Mouse (Mus musculus): ENCODE measurements around the gene Pold1. TPM values are rescaled to one million over a fixed set of nuclear protein-coding genes. Genes with fewer than 3 reads are reported as not detected.

The Pold1 gene
- polyA plus RNA-seq, 1 experiment from 2014 or later, result 74.7 TPM

DNA sequence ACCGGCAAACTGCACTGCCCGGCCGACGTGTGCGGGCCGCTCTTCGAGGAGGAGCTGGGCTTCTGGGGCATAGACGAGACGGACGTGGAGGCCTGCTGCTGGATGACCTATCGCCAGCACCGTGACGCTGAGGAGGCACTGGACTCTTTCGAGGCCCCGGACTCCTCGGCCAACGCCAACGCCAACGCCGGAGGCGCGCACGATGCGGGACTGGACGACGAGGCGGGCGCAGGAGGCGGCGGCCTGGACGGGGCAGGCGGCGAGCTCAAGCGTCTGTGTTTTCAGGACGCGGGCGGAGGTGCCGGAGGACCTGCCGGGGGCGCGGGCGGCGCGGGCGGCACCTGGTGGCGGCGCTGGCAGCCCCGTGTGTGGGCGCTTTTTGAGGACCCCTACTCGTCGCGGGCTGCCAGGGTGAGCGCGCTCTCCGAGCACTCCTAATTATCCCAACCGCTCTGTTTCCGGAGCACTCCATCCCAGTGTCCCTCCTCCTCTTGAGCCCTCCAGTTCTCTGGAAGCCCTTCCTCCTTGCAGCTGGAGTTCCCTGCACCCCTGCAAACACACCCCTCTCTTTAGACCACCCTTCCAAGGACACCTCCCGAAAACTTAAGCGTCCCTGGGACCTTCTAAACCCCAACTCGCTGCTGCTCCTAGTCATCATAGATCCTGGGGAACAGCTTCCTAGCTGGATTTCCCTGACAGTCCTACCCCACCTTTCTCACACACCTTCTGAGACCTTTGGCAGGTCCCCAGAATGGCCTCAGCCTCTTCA lies 42.9 kb upstream of the Pold1 start:
- H3K9me3 ChIP-seq (ENCODE audit: control insufficient read depth, low read length), result no peaks in the 10 kb centered on the region
- H3K27ac ChIP-seq (ENCODE audit: low read depth), result no peak overlapping the region
- peaks cover 69% of the 10 kb centered on the region for H3K27me3 ChIP-seq (replicated peaks; ENCODE audit: control insufficient read depth, insufficient read depth, low read length)
- peaks cover 15% of the 10 kb centered on the region for H3K4me1 ChIP-seq (replicated peaks; ENCODE audit: control insufficient read depth, insufficient read depth, low read length)
- peak overlapping the region; percentile 97 for H3K4me2 ChIP-seq (ENCODE audit: low read length)
- H3K4me3 ChIP-seq (ENCODE audit: low read depth, low read length), result peak overlapping the region; percentile 47
- no peak for DNase-seq (ENCODE audit: low spot score)
- under 1% methylated on average over 53 of the region's 60 CpGs for WGBS
- no peaks in the 10 kb centered on the region for H3K36me3 ChIP-seq (ENCODE audit: control insufficient read depth, insufficient read depth, low read length)
- no peak for ATAC-seq (replicated peaks; ENCODE audit: low FRiP score, low TSS enrichment, low read depth)
- peak overlapping the region; percentile 38 for H3K9ac ChIP-seq (ENCODE audit: low read length)

DNA sequence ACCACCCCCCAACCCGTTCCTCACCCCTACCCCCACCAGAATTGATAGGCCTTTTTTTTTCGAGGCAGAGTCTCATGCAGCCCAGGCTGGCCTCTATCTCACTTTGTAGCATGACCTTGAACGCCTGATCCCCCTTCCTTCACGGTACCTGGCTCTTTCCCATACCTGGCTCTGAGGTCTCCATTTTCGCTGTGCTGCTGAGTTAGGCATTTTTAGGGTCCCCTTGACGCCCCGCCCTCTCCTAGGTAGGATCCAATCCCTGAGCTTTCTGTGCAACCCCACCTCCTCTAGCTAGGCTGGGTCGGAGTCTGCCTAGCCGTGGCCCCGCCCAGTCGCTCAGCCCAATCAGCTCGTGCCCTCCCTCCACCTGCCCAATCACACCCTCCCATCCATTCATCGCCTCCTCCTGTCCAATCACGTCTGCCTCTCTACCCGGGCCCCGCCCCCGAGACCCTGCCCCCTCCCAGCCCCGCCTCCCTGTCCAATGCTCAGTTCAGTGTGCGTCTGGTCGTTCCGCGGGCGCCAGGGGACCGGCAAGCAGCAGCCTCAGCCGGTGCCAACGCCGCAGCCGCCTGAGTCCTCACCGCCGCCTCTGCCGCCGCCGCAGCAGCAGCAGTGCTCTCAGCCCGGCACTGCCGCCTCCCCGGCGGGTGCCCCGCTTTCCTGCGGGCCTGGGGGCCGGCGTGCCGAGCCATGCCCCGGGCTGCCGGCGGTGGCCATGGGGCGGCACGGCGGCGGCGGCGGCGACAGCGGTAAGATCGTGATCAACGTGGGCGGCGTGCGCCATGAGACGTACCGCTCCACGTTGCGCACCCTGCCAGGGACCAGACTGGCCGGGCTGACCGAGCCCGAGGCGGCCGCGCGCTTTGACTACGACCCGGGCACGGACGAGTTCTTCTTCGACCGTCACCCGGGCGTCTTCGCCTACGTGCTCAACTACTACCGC lies 42.0 kb upstream of the Pold1 start, which contains the start of gene Kcnc3:
Gene Kcnc3, plus strand, starts transcription at position 263 of the 946 bp plus-strand sequence.
- no peaks in the 10 kb centered on the region for H3K9me3 ChIP-seq (ENCODE audit: control insufficient read depth, low read length)
- H3K27ac ChIP-seq (ENCODE audit: low read depth), result no peak within 1 kb of the TSS
- whole genome bisulfite sequencing, result under 1% methylated on average over 79 of the region's 80 CpGs
- H3K36me3 ChIP-seq (ENCODE audit: control insufficient read depth, insufficient read depth, low read length), result no peaks in the 10 kb centered on the region
- peak within 1 kb of the TSS; percentile 47 for H3K4me3 ChIP-seq (ENCODE audit: low read depth, low read length)
- H3K4me2 ChIP-seq (ENCODE audit: low read length), result peak within 1 kb of the TSS; percentile 97
- H3K9ac ChIP-seq (ENCODE audit: low read length), result peak within 1 kb of the TSS; percentile 38
- peak; percentile 89 for ATAC-seq (replicated peaks; ENCODE audit: low FRiP score, low TSS enrichment, low read depth)
- peaks cover 78% of the 10 kb centered on the region for H3K27me3 ChIP-seq (replicated peaks; ENCODE audit: control insufficient read depth, insufficient read depth, low read length)
- peaks cover 15% of the 10 kb centered on the region for H3K4me1 ChIP-seq (replicated peaks; ENCODE audit: control insufficient read depth, insufficient read depth, low read length)
- DNase-seq (ENCODE audit: low spot score), result peak; percentile 92

- DNase-seq (ENCODE audit: low spot score), result no peak
- Histone ChIP-seq H3K9ac (ENCODE audit: low read length) (no peak overlapping the region), H3K36me3 (ENCODE audit: control insufficient read depth, insufficient read depth, low read length) (no peaks in the 10 kb centered on the region), H3K9me3 (ENCODE audit: control insufficient read depth, low read length) (no peaks in the 10 kb centered on the region), H3K27me3 (replicated peaks; ENCODE audit: control insufficient read depth, insufficient read depth, low read length) (peaks cover 85% of the 10 kb centered on the region), H3K4me3 (ENCODE audit: low read depth, low read length) (peak overlapping the region; percentile 47; the same call in 1 of the 2 replicates), H3K4me1 (replicated peaks; ENCODE audit: control insufficient read depth, insufficient read depth, low read length) (peaks cover 15% of the 10 kb centered on the region), H3K27ac (ENCODE audit: low read depth) (no peak overlapping the region), H3K4me2 (ENCODE audit: low read length) (peak overlapping the region; percentile 97)
- no peak for ATAC-seq (replicated peaks; ENCODE audit: low FRiP score, low TSS enrichment, low read depth)
- 6% methylated on average over 13 of the region's 13 CpGs for WGBS
These were observed 41.3 kb upstream of the Pold1 start for GRCm38 (mm10) chr7:44589946-44590345.

DNA sequence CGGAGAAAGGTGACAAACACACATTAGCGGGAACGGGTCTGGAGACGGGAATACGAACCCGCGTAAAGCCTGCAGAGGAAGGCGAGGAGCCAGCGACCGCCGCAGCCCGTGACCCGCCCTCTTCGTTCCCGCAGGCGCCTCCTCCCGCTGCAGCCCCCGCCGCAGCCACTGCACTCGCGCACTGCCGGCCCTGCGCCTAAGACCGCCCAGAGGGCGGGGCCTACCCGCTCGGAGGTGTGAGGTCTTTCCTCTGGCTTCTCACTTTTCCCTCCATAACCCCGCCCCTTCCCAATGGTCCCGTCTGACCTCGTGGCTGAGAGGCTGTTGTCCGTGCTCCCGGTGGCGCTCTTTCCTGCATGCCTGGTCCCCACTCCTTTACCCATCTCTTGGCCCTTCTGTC lies 40.5 kb upstream of the Pold1 start:
- ATAC-seq (replicated peaks; ENCODE audit: low FRiP score, low TSS enrichment, low read depth) (peak; percentile 40; the same call in 1 of the 2 replicates), DNase-seq (ENCODE audit: low spot score) (peak; percentile 71)
- H3K36me3 ChIP-seq (ENCODE audit: control insufficient read depth, insufficient read depth, low read length), result no peaks in the 10 kb centered on the region
- H3K4me3 ChIP-seq (ENCODE audit: low read depth, low read length), result peak overlapping the region; percentile 33
- H3K4me1 ChIP-seq (replicated peaks; ENCODE audit: control insufficient read depth, insufficient read depth, low read length), result peaks cover 15% of the 10 kb centered on the region
- H3K9me3 ChIP-seq (ENCODE audit: control insufficient read depth, low read length), result no peaks in the 10 kb centered on the region
- peak overlapping the region; percentile 66 for H3K4me2 ChIP-seq (ENCODE audit: low read length)
- H3K9ac ChIP-seq (ENCODE audit: low read length), result peak overlapping the region; percentile 34; the same call in 1 of the 2 replicates
- H3K27me3 ChIP-seq (replicated peaks; ENCODE audit: control insufficient read depth, insufficient read depth, low read length), result peaks cover 86% of the 10 kb centered on the region
- H3K27ac ChIP-seq (ENCODE audit: low read depth), result no peak overlapping the region
- under 1% methylated on average over 30 of the region's 33 CpGs for WGBS

DNA sequence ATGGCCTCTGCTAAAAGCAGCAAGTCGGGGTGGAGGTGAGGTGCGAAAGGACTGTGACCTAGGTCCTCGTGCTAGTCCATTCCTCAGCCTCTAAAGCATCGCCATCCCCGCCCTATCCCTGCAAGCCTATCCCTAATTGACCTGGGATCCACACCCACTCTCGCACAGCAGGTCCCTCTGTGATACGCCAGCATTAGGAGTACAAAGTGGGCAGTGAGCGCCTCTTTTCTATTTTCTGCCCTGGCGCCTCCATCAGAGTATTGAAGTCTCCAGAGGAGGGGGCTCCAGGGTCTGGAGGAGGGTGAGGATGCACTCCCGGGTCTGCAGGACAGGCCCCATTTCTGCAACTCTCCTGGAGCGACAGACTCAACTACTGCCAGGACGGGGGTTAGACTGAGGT lies 39.7 kb upstream of the Pold1 start:
- ATAC-seq (replicated peaks; ENCODE audit: low FRiP score, low TSS enrichment, low read depth) (no peak), DNase-seq (ENCODE audit: low spot score) (no peak)
- 12% methylated on average over 12 of the region's 12 CpGs for whole genome bisulfite sequencing
- Histone ChIP-seq H3K9ac (ENCODE audit: low read length) (no peak overlapping the region), H3K4me3 (ENCODE audit: low read depth, low read length) (no peak overlapping the region; the same call in 1 of the 2 replicates), H3K27ac (ENCODE audit: low read depth) (no peak overlapping the region), H3K36me3 (ENCODE audit: control insufficient read depth, insufficient read depth, low read length) (no peaks in the 10 kb centered on the region), H3K27me3 (replicated peaks; ENCODE audit: control insufficient read depth, insufficient read depth, low read length) (peaks cover 82% of the 10 kb centered on the region), H3K4me2 (ENCODE audit: low read length) (peak overlapping the region; percentile 66), H3K4me1 (replicated peaks; ENCODE audit: control insufficient read depth, insufficient read depth, low read length) (peaks cover 15% of the 10 kb centered on the region), H3K9me3 (ENCODE audit: control insufficient read depth, low read length) (no peaks in the 10 kb centered on the region)

- DNase-seq (ENCODE audit: low spot score), result no peak
- H3K36me3 ChIP-seq (ENCODE audit: control insufficient read depth, insufficient read depth, low read length), result no peaks in the 10 kb centered on the region
- H3K9ac ChIP-seq (ENCODE audit: low read length), result no peak overlapping the region
- 44% methylated on average over 6 of the region's 6 CpGs for WGBS
- H3K9me3 ChIP-seq (ENCODE audit: control insufficient read depth, low read length), result no peaks in the 10 kb centered on the region
- no peak overlapping the region for H3K4me3 ChIP-seq (ENCODE audit: low read depth, low read length)
- peaks cover 15% of the 10 kb centered on the region for H3K4me1 ChIP-seq (replicated peaks; ENCODE audit: control insufficient read depth, insufficient read depth, low read length)
- H3K27ac ChIP-seq (ENCODE audit: low read depth), result no peak overlapping the region
- 0 out of 2 replicates have a peak overlapping the region, but pooled peaks have one; percentile 39 for H3K4me2 ChIP-seq (ENCODE audit: low read length)
- no peak for ATAC-seq (replicated peaks; ENCODE audit: low FRiP score, low TSS enrichment, low read depth)
- H3K27me3 ChIP-seq (replicated peaks; ENCODE audit: control insufficient read depth, insufficient read depth, low read length), result peaks cover 75% of the 10 kb centered on the region
These were observed 39.0 kb upstream of the Pold1 start for GRCm38 (mm10) chr7:44587676-44588075.

GRCm38 (mm10) chr7:44586930-44587329 lies 38.3 kb upstream of the Pold1 start:
- WGBS, result under 1% methylated on average over 18 of the region's 18 CpGs
- Histone ChIP-seq H3K36me3 (ENCODE audit: control insufficient read depth, insufficient read depth, low read length) (no peaks in the 10 kb centered on the region), H3K4me3 (ENCODE audit: low read depth, low read length) (peak overlapping the region; percentile 16), H3K9me3 (ENCODE audit: control insufficient read depth, low read length) (no peaks in the 10 kb centered on the region), H3K4me2 (ENCODE audit: low read length) (peak overlapping the region; percentile 39), H3K27ac (ENCODE audit: low read depth) (no peak overlapping the region), H3K9ac (ENCODE audit: low read length) (no peak overlapping the region), H3K27me3 (replicated peaks; ENCODE audit: control insufficient read depth, insufficient read depth, low read length) (peaks cover 72% of the 10 kb centered on the region), H3K4me1 (replicated peaks; ENCODE audit: control insufficient read depth, insufficient read depth, low read length) (peaks cover 15% of the 10 kb centered on the region)
- ATAC-seq (replicated peaks; ENCODE audit: low FRiP score, low TSS enrichment, low read depth) (no peak), DNase-seq (ENCODE audit: low spot score) (peak; percentile 65)

DNA sequence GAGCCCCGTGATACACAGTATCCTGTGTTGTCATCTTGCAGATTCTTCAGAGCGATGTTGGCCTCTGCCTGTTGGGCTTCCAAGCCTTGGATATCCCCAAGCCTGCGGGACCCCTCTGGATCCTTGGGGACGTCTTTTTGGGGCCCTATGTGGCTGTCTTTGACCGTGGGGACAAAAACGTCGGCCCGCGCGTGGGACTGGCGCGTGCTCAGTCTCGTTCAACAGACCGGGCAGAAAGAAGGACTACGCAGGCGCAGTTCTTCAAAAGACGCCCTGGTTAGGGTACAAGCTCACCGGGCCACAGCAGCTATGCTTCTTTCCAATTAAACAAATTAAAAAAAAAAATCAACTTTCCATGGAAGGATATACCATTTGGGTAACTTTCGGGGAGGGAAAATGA lies 37.9 kb upstream of the Pold1 start:
- Histone ChIP-seq H3K4me2 (ENCODE audit: low read length) (peak overlapping the region; percentile 39), H3K4me3 (ENCODE audit: low read depth, low read length) (peak overlapping the region; percentile 16), H3K27ac (ENCODE audit: low read depth) (no peak overlapping the region), H3K4me1 (replicated peaks; ENCODE audit: control insufficient read depth, insufficient read depth, low read length) (peaks cover 13% of the 10 kb centered on the region), H3K36me3 (ENCODE audit: control insufficient read depth, insufficient read depth, low read length) (no peaks in the 10 kb centered on the region), H3K9ac (ENCODE audit: low read length) (no peak overlapping the region), H3K9me3 (ENCODE audit: control insufficient read depth, low read length) (no peaks in the 10 kb centered on the region), H3K27me3 (replicated peaks; ENCODE audit: control insufficient read depth, insufficient read depth, low read length) (peaks cover 72% of the 10 kb centered on the region)
- WGBS, result 13% methylated on average over 19 of the region's 19 CpGs
- DNase-seq (ENCODE audit: low spot score), result no peak
- no peak for ATAC-seq (replicated peaks; ENCODE audit: low FRiP score, low TSS enrichment, low read depth)

Data from intestine, embryonic 14.5 days (tissue).